Mouse (Mus musculus): Measurements from ENCODE around the gene P2rx1.

Gene P2rx1

DNA sequence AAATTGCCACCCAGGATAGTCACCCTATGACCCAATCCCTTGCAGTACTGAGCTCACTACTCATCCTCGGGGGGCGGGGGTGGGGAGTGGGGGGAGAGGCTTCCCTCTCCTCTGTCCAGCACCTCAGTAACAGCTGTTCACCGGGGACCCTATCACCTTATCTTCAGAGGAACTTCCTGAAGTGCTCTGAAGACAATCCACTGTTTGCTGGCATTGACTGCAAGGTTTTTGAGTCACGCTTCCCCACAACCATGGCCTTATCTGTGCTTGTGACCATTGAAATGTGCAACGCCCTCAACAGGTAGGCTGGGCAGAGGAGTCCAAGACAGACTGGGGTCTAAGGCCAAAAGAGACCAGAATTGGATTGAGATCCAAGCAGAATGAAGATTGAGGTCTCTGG, 11.1 kb upstream of the P2rx1 start:
- DNase-seq (ENCODE audit: low spot score) = no peak

DNA sequence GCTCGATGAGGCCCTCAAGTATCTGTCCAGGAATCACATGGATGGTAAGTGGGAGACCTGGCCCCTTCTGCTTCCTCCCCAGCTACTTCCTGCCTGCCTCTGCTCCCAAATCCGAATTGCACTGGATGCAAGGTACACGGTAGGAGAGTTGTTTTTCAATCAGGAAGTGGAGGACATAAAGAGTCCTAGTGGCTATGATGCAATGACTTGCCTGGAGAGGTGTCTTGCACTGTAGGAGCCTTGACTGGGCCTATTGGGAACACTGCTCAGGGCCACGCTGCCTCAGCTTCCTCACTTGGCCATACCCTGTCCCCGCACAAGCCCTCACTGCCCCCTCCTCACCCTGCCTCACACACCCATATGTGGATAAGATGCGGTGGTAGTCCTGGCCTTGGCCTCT, 9.9 kb upstream of the P2rx1 start:
- no peak for DNase-seq (ENCODE audit: low spot score)

DNA sequence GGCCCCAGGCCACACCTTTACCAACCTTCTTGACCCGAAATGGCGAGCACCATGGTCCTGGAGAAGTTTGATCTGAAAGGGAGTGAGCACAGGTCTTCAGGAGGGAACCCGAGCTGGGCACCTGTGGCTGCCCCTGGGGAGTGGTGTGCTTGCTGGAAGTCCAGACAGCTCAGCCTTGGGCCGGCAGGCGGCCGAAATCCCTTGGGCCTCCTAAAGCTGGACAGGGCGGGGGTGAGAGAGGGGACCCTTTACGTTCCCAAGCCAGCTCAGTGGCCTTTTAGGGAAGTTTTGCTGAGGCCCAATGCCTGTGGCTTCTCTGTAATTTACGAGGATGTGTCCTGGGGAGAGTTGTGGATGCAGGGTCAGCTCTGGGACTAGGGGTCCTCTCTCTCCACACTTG, 8.2 kb upstream of the P2rx1 start:
- no peak for DNase-seq (ENCODE audit: low spot score)

DNA sequence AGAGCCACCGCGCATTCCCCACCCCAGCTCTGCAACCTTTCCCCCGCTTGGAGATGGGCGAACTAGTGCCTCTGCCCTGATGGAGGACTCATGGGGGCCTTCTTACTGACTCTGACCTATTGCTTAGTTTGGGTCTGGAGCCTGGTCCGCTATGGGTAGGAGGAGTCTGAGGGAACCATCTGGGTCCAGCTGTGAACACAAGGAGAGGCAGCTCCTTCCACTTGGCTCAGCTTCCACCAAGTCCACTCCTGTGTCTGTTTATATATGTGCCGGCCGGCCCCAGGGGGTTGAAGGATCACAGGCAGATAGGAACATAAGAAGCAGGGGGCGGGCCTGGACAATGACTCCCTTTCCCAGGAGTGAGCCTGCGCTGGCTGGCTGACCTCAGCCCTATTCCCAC, 6.9 kb upstream of the P2rx1 start:
- no peak for DNase-seq (ENCODE audit: low spot score)

DNA sequence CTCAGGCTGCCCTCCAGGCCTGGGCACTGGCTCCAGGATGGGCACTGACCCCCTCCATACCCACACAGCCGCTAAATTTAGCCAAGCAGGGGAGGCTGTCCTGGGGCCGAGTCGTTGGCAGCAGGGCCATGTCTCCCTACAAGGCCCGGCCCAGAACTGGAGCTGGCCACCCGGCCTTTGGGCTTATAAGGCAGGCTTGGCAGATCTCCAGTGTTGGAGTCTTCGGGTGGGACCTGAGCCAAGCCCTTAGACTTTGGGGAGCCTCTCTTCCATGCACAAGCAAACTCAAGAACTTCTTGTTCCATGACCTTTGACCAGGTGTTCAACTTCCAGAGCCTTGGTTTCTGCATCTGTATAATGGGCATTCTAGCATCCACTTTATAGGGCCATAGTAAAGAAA, 2.6 kb upstream of the P2rx1 start:
- no peak for DNase-seq (ENCODE audit: low spot score)

DNA sequence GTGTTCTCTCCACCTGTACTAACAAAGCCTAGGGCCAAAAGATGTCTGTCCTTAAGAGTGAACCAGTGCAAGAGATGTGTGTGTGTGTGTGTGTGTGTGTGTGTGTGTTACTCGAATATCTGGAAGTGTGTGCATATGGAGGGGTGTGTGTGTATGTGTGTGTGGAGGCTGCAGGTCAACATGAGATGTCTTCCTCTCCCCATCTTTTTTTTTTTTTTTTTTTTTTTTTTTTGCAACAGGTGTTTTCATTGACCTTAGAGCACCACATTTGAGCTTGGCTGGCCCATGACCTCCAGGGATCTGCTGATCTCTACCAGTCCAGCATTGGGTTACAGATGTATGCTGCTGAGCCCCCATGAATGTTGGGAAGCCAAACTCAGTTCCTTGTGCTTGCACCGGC, 2.1 kb upstream of the P2rx1 start:
- no peak for DNase-seq (ENCODE audit: low spot score)

DNA sequence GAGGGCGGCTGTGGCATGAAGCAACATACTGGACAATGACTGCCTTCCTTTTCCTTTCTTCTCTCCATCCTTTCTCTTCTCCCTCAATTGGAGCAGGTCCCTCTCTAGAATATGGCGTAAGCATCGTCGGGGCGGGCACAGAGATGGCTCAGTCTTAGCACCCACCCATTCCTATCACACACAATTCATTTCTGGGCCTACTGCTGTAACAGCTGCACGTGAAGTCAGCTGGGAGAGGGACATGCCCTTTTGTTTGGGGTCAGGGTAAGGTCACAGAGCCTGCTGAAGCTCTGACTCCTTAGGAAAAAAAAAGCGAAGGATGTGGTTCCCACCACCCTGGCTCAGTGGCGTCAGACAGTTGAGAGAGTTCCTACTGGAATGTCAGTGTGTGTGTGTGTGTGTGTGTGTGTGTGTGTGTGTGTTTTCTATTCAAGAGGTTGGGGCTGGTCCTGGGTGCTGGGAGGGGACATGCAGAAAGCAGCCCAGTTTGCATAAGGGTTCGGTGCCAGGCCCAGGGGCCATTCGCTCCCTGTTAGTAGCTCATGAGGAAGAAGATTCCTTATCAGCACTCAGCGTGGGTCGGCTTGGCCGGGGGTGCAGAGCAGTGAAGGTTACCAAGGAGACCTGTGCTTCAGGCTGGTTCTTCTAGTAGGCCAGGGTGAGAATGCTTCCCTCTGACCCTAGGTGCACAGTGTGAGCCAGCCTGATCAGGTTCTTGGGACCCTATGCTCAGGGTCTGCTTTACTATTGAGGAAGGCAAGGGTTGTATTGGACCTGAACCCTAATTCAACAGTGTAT, 1.2 kb upstream of the P2rx1 start:
- no peak for DNase-seq (ENCODE audit: low spot score)

DNA sequence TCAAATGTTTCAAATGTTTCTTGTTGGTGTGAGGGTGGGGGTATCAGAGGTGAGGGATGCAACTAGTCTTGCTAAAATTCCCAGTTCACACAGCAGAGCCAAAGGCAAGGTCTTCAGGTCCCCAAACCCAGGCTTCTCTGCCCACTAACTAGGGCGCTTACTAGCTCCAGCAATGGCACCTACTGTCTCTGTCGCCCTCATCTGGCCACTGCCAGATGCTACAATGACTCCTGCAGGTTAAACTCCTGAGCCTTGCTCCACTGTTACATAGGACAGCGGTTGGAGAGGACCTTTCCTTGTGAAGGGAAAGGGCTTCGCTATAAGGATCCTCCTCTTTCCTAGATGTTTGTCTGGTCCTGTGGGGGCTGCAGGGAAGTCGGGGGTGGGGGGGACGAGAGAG, 2.1 kb downstream of the P2rx1 start:
- DNase-seq (ENCODE audit: low spot score) = peak; percentile 53

DNA sequence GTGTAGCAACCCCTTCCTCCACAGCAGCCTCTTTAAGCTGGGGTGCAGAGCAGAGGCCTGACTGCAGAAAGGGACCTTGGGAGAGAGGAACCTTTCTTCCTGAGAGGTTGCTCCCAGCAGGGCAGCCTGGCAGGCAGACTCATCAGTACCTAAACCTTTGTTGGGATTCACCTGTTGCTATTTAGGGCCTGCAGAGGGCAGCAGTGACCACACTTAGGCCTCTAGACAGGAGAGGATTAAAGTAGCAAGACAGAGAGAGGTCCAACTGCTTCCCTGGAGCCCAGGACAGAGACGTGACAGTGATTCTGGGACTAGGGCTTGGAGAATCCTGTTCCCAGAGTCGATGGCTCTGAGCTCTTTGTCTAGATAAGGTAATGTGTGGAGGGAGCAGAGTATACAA, 7.5 kb downstream of the P2rx1 start:
- DNase-seq (ENCODE audit: low spot score) = peak; percentile 58

DNA sequence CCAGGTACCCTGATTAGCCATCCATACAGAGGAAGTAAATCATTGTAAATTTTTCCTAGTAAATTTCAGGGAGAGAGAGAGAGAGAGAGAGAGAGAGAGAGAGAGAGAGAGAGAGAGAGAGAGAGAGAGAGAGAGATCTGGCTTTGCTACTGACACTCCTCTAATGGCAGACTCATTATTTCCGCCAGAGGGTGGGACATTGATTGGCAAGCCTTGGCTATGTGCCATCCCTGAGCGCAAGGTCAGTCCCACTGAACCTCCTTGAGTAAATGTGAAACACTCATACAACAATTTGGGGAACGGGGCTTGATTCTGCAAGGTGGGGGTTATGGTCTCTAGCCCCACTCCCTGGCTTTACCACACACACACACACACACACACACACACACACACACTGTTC, 8.2 kb downstream of the P2rx1 start:
- no peak for DNase-seq (ENCODE audit: low spot score)

DNA sequence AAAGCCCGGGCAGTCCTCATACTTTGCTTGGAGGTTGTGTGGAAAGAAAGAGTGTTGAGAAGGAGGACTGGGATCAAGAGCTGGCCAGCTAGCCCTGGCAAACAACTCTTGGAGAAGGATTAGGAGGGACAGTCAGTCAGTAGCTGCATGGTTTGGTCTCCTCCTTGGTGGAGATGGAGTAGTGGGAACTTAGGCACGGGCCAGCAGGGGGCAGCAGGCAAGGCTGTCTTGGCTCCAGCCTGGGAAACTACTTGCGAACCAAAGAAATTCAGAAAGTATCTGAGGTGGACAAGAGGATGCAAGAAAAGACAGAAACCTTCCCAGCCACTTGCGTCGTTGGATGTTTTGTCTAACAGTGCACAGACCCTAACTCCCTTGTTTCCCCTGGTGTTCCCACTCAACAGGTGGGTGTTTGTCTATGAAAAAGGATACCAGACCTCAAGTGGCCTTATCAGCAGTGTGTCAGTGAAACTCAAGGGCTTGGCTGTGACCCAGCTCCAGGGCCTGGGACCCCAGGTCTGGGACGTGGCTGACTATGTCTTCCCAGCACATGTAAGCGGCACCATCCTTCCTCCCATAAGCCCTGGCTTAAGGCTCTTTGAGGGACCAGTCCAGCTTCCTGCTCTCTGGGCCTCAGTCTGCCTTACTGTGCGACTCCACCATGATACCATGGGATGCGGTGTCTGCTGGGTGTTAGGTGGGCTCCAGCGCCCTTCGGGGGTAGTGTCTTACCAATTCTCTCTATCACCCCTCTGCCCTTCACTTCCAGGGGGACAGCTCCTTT, 9.0 kb downstream of the P2rx1 start:
- DNase-seq (ENCODE audit: low spot score) = peak; percentile 48

DNA sequence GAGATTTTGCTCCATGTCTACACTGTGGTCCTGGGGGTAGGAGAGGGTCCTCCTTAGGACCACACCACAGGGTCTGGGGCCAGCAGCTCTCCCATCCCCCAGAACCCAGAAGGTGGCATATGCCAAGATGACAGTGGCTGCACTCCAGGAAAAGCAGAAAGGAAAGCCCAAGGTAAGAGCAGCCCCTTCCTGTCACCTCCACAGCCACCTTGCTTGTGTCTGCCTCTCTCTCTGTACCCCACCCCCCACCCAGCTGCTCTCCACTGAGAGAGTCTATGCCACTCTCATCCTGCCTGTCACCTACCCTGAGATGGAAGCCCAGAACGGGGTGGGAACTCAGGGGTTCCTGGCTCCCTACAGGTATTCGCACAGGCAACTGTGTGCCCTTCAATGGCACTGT, 9.9 kb downstream of the P2rx1 start:
- no peak for DNase-seq (ENCODE audit: low spot score)

DNA sequence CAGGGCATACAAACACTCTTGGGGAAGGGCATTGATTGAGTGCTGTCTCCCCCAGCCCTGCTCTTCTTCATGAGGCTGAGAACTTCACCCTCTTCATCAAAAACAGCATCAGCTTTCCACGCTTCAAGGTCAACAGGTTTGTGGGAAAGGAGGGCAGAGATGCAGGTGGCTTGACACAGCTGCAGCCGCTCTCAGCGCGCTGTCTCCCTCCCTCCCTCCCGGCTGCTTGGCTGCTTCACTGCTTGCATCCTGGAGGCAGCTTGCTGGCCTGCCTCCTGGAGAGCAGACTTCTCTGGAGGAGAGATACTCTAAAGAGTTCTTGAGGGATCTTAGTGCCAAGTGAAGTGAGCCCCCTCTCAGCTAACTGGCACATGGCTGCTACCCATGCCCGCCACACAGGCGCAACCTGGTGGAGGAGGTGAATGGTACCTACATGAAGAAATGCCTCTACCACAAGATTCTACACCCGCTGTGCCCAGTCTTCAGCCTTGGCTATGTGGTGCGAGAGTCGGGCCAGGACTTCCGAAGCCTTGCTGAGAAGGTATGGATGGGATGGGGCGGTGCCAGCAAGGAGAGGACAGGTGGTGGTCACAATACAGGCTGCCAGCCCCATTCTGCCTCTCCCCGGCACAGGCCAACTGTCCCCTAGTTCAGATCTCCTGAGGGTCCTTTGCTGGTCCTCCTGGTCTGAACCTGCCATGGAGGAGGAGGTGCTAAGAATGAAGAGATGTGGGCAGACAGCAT, 10.8 kb downstream of the P2rx1 start:
- DNase-seq (ENCODE audit: low spot score) = no peak

DNA sequence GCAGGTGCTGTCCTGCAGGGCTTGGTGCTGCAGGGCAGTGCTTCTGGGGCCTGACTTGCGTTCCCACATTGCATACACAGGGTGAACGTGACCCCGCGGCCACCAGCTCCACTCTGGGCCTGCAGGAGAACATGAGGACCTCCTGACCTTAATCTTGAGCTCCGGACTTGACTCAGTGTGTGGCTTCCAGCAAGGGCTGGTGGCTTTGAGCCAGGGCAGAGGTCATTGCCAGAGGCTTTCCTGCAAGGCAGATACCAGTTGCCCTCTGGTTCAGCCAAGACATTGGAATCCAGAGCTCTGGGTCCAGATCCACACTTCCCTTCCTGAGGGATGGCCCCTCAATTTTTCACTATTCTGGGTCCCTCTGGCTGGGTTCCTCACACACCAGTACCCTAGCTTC, 15.1 kb downstream of the P2rx1 start:
- DNase-seq (ENCODE audit: low spot score) = no peak

DNA sequence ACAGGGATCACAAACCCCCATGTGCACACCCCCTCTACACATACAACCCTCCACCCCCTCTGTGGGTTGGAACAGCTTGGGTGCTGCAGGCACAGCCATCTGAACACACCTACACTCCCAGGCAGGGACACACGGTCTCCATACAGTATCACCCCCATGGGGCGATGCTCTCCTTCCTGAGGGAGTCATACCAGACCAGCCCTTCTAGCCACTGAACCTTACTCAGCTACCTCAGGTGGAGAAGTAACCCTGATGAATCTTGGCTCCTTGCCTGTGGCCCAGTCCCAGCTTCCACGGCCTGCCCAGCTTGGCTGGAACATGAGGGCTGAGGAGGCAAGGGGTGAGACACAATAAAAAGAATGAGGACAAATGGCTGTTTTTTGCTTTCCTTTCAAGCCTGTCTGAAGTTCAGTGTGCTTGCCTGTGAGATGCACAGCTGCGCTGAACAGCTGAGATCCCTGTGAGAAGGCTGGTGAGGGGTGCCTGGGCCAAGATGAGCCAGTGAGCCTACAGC, 16.0 kb downstream of the P2rx1 start:
- DNase-seq (ENCODE audit: low spot score) = no peak

DNA sequence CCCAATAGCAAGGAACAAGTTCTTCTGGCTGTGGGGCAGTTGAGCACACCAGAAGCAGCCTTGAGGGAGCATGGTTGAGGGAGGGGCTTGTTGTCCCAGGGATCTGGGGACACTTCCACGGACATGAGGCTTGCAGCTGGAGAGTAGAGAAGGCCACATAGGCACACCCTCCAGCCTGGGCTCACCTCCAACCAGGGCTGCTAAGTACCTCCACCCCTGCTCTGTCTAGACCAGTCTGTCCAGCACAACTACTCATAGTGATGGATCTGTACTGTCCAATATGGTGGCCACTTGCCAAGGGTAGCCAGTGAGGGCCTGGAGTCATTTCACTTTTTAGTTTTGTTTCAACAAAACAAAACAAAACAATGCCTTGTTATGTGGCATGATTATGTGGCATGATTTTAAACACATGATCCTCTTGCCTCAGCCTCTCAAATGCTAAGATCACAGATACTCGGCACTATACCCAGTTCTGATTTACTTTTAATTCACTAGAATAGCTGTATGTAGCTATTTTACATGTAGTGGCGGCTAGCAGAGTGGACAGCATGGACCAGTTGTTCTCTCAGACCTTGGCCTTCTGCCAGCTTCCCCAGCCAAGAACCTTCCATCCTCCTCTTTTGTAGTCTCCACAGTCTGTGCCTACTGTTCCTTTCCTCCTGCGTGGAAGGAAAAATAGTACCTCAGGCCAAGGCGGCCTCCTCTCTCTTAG, 16.6 kb downstream of the P2rx1 start:
- no peak for DNase-seq (ENCODE audit: low spot score)

DNA sequence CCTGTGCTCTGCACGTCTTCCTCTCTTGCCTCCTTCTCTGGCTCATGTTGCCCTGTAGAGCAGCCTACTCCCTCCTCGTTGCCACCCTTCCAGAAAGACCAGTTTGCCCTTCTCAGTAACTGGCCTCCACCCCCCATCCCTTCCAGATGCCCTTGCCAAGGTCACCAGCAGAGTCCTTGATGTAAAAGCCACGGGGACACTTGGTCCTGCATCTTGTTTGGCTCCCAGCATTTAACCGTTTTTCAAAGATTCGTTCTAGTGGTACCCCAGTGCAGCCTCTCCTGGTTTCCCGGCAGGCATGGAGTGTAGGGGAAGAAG, 17.2 kb downstream of the P2rx1 start:
- no peak for DNase-seq (ENCODE audit: low spot score)

DNA sequence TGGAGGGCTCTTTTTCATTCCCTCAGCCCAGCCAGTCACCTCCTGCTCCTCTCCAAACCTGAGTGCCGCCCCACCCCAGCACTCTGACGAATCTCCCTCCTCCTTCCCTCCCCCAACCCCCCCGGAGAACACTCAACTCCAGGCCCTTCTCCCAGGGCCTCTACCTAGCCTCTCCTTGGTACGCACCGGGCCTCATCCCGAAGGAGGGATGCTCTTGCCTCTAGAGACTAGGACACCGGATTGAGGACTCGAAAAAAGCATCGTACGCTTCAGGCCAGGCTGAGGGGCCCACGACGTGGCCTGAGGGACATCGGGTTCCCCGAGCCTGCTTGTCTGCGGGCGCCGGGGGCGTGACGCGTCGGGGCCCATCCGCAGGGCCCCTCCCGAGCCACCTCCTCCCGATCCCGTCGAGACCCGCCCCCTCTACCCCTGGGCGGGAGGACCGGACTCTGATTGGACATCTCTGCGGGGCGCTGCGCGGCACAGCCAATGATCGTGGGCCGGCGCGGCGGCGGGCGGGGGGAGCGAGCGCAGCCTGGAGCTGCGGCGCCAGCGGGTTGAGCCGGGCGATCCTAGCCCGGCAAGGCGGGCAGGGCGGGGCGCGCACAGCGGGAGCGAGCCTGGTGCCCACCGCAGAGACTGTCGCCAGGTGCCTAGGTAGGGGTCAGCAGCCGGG, 19.7 kb downstream of the P2rx1 start, which contains the start of gene Camkk1:
Gene Camkk1 (plus strand): TSS at position 538 of the 676 bp plus-strand sequence.
- peak; percentile 91 for DNase-seq (ENCODE audit: low spot score)

DNA sequence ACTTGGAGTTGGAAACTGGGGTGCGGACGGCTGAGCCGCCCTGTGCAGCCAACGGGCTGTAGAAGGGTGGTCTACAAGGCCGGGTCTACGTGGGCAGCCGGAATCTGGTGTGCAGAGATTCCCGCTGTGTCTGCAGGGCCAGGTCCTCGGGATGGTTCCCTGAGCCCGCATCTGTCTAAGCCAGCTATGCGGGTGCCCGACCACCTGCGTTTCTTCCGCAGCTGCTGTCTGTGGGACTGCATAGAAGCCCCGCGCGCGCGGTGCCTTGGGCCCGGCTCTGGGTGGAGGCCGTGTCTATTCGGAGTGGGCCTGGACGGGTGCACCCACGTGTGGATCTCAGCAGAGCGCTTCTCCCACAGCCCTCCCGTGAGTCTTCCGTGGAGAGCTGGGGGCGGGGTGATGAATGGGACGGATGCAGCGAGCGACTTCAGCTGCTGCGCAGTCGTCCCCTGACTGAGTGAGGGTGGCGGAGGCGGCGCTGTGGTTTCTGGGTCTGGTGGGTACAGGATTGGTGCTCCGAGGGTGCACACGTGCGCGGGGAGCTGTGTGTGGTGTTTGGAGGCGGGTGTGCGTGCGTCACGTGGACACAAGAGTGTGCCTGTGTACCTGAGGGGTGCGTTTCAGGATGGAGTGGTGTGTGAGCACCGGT, 20.4 kb downstream of the P2rx1 start:
- DNase-seq (ENCODE audit: low spot score) = peak; percentile 93

DNA sequence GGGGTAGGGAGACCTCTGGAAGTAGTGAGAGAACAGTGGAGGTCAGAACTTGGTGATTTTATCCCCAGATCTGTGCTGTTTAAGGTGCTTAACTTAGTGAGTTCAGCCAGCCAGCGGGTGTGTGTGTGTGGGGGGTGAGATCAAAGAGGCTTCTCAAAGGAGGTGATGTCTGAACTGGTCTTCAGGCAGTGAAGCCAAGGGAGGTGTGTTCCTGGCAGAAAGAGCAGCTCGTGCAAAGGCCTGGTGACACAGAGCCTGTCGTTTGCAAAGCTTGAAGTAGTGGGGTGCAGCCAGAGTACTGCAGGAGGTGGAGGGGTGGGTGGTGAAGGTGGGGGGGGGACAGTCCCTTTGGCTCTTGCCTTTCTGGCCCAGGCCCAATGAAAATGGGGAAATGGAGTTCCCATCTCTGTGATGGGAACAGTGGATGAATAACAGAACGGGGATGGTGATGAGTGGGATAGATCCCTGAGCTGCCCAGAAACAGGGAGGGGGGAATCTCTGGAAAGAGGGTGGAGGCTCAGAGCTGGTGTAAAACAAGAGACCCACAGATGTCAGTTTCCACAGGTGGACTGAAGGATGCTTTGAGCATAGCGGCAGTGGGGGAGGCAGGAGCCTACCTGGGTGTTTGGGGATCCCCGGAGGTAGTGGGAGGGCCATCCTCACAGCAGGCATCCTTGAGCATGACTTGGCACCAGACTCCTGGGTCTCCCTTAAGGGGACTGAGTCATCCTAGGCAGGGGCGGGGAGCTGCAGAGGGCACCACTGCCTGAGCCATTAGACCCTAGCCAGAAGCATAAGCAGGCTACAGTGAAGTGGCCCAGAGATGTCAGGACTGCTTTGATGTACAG, 22.3 kb downstream of the P2rx1 start:
- DNase-seq (ENCODE audit: low spot score) = no peak

Data from T-cell, adult 2 months (primary cell).